Comparison of ENCODE assay signal across 27 mouse cellular contexts in the genomic region with DNA sequence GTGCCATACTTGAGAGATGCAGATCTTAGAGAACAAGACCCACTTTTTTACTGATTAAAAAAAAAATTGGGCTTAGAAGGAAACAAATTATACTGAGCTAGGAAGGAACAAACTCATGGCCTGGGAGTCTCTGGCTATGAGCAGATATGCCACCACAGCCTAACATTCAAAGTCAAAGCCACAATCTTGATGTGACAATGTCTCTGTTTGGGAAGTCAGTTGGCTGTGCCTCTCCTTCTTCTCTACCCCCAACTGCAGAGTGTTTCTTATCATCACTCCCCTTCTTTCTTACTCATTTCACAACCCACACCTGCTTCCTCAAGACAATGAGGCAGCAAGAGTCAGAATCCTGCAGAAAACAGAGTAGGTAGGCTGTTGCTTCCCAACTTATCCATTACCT.
DNase-seq lines count a peak whose midpoint lies in the region; ATAC-seq and TF ChIP-seq lines count a peak whose summit lies in the region.
"Had no signal": no experiment of that assay in that cellular context is flagged by ENCODE, and none has a peak within 500 bp of the region (broad histone marks: within the 10 kb centered on the region; RNA-seq: fewer than 3 reads in every experiment).

No protein-coding gene starts in this region.

- H3K27ac ChIP-seq in liver, embryonic 14.5 days, result no peak overlapping the region
- H3K27ac ChIP-seq: embryonic facial prominence, embryonic 13.5 days; forebrain, embryonic 13.5 days; gastrocnemius, adult 2 months; hindbrain, postnatal 0 days; lung, embryonic 15.5 days; neural tube, embryonic 15.5 days had no signal

- peak; percentile 97 for DNase-seq in MEL-GATA-1-ER (ENCODE audit: extremely low read depth, low read depth)
- DNase-seq in liver, embryonic 14.5 days (ENCODE audit: low read depth in 3 of 3, low spot score in 3 of 3), result peak; percentile 11 to 35 (median 17)
- DNase-seq in adrenal gland, adult (ENCODE audit: inconsistent age in 2 of 2, low spot score in 1 of 2), result no peak
- no peak for DNase-seq in testis, postnatal 10 days (ENCODE audit: low spot score)
- no peak for DNase-seq in retina, embryonic 14.5 days (ENCODE audit: low spot score)
- DNase-seq: adrenal gland, postnatal 25 days; cerebellum, adult 18-20 months; cerebellum, postnatal 14 days; embryo, embryonic 11 days; gastrocnemius, adult 2 months; heart, adult 11 months; kidney, postnatal 25 days; lung, postnatal 4 days; right cerebral cortex, postnatal 25 days; spleen, adult 18-20 months; thymus, postnatal 14 days had no signal

- no peak for TF ChIP-seq CTCF in liver, embryonic 14.5 days (IDR thresholded peaks at IDR 0.05; ENCODE audit: low read depth)

- peak; percentile 85 for ATAC-seq in granulocyte monocyte progenitor cell, adult 5-6 weeks (replicated peaks; ENCODE audit: poor library complexity, severe bottlenecking)
- peak; percentile 93 for ATAC-seq in liver, embryonic 14.5 days (ENCODE audit: insufficient read depth)
- peak; percentile 96 for ATAC-seq in megakaryocyte-erythroid progenitor cell, adult 5-6 weeks (replicated peaks; ENCODE audit: low FRiP score, low TSS enrichment, poor library complexity, severe bottlenecking)
- ATAC-seq: forebrain, embryonic 13.5 days; hindbrain, postnatal 0 days; intestine, postnatal 0 days had no signal

- no peak overlapping the region for H3K9ac ChIP-seq in liver, embryonic 14.5 days (replicated peaks)
- H3K9ac ChIP-seq: embryonic facial prominence, embryonic 13.5 days; forebrain, embryonic 13.5 days; heart, embryonic 12.5 days; lung, embryonic 15.5 days; neural tube, embryonic 15.5 days had no signal

- TF ChIP-seq EP300 in liver, embryonic 14.5 days (IDR thresholded peaks at IDR 0.05; ENCODE audit: low read depth), result peak; percentile 84

- H3K36me3 ChIP-seq in liver, embryonic 14.5 days (replicated peaks; ENCODE audit: control insufficient read depth, insufficient read depth, low read depth), result no peaks in the 10 kb centered on the region
- H3K36me3 ChIP-seq: embryonic facial prominence, embryonic 13.5 days; heart, embryonic 12.5 days; lung, embryonic 15.5 days; neural tube, embryonic 15.5 days had no signal

- no peak overlapping the region for H3K4me3 ChIP-seq in liver, embryonic 14.5 days (ENCODE audit: insufficient read depth in 1 of 2, low read depth in 2 of 2, low read length in 2 of 2)
- H3K4me3 ChIP-seq: embryonic facial prominence, embryonic 13.5 days; forebrain, embryonic 13.5 days; gastrocnemius, adult 2 months; heart, embryonic 12.5 days; left cerebral cortex, adult 2 months; lung, embryonic 15.5 days; neural tube, embryonic 15.5 days had no signal

- no peaks in the 10 kb centered on the region for H3K27me3 ChIP-seq in liver, embryonic 14.5 days (ENCODE audit: control insufficient read depth, insufficient read depth, low read length)
- H3K27me3 ChIP-seq: embryonic facial prominence, embryonic 13.5 days; forebrain, embryonic 13.5 days; heart, embryonic 12.5 days; lung, embryonic 15.5 days; neural tube, embryonic 15.5 days had no signal

- no peaks in the 10 kb centered on the region for H3K9me3 ChIP-seq in liver, embryonic 14.5 days (ENCODE audit: control insufficient read depth, low read length)
- H3K9me3 ChIP-seq: embryonic facial prominence, embryonic 13.5 days; forebrain, embryonic 13.5 days; heart, embryonic 12.5 days; lung, embryonic 15.5 days; neural tube, embryonic 15.5 days had no signal

- peaks cover 0 to 9% of the 10 kb centered on the region in 2 experiments; a peak in 2 of 4 replicates for H3K4me1 ChIP-seq in liver, embryonic 14.5 days (replicated peaks; ENCODE audit: control insufficient read depth in 2 of 2, insufficient read depth in 2 of 2, low read length in 1 of 2)
- H3K4me1 ChIP-seq: embryonic facial prominence, embryonic 13.5 days; forebrain, embryonic 13.5 days; heart, embryonic 12.5 days; lung, embryonic 15.5 days; neural tube, embryonic 15.5 days had no signal

- no peak overlapping the region for H3K4me2 ChIP-seq in liver, embryonic 14.5 days (ENCODE audit: low read depth)
- H3K4me2 ChIP-seq: embryonic facial prominence, embryonic 13.5 days; forebrain, embryonic 13.5 days; heart, embryonic 12.5 days; lung, embryonic 15.5 days; midbrain, embryonic 11.5 days; neural tube, embryonic 15.5 days had no signal

Comparison
In these comparisons a context has a peak if more than half of its experiments do, and no peak if none do; other contexts are left out.
1. DNase-seq: peak in MEL-GATA-1-ER (single experiment) and liver, embryonic 14.5 days (3 of 3); none in adrenal gland, adult (0 of 2), testis, postnatal 10 days (single experiment) and retina, embryonic 14.5 days (single experiment).
2. Peak in every context shown above with its lines, with median percentiles within 50 percentile points of each other: ATAC-seq.